8 mouse cellular contexts compared by ENCODE assay signal in genomic region chr8:9977016-9977415, GRCm38 (mm10). TPM values are rescaled to one million over a fixed set of nuclear protein-coding genes. Genes with fewer than 3 reads are reported as not detected.
DNase-seq lines count a peak whose midpoint lies in the region; ATAC-seq lines count a peak whose summit lies in the region.

No protein-coding gene starts in this region.

- peak overlapping the region; percentile 81 for H3K4me3 ChIP-seq in embryonic facial prominence, embryonic 14.5 days (ENCODE audit: low read depth, low read length)
- peak overlapping the region; percentile 91 for H3K4me3 ChIP-seq in intestine, embryonic 16.5 days (ENCODE audit: low read length)
- peak overlapping the region; percentile 92 for H3K4me3 ChIP-seq in midbrain, embryonic 10.5 days

- peak overlapping the region; percentile 83 for H3K4me2 ChIP-seq in embryonic facial prominence, embryonic 14.5 days (ENCODE audit: low read depth, low read length)
- H3K4me2 ChIP-seq in intestine, embryonic 16.5 days (ENCODE audit: low read depth, low read length), result peak overlapping the region; percentile 52

- peak overlapping the region; percentile 88 for H3K9ac ChIP-seq in embryonic facial prominence, embryonic 14.5 days (ENCODE audit: low read depth, low read length)
- H3K9ac ChIP-seq in intestine, embryonic 16.5 days (ENCODE audit: low read depth, low read length), result peak overlapping the region; percentile 93

- WGBS in embryonic facial prominence, embryonic 14.5 days, result 46% methylated on average over 15 of the region's 15 CpGs
- WGBS in intestine, embryonic 16.5 days, result 31% methylated on average over 15 of the region's 15 CpGs
- WGBS in midbrain, embryonic 10.5 days, result 44% methylated on average over 15 of the region's 15 CpGs

- no peaks in the 10 kb centered on the region for H3K9me3 ChIP-seq in embryonic facial prominence, embryonic 14.5 days (ENCODE audit: control insufficient read depth, low read length)
- H3K9me3 ChIP-seq in intestine, embryonic 16.5 days (ENCODE audit: control insufficient read depth, low read length), result no peaks in the 10 kb centered on the region
- no peaks in the 10 kb centered on the region for H3K9me3 ChIP-seq in midbrain, embryonic 10.5 days (replicated peaks)

- H3K36me3 ChIP-seq in embryonic facial prominence, embryonic 14.5 days (ENCODE audit: control insufficient read depth, insufficient read depth, low read length), result peaks cover 14% of the 10 kb centered on the region
- H3K36me3 ChIP-seq in intestine, embryonic 16.5 days (ENCODE audit: control insufficient read depth, insufficient read depth, low read length), result peaks cover 7% of the 10 kb centered on the region; the same call in 1 of the 2 replicates
- H3K36me3 ChIP-seq in midbrain, embryonic 10.5 days, result peaks cover 17% of the 10 kb centered on the region

- peaks cover 27% of the 10 kb centered on the region for H3K4me1 ChIP-seq in embryonic facial prominence, embryonic 14.5 days (ENCODE audit: control insufficient read depth, insufficient read depth, low read length)
- H3K4me1 ChIP-seq in intestine, embryonic 16.5 days (ENCODE audit: control insufficient read depth, insufficient read depth, low read length), result peaks cover 23% of the 10 kb centered on the region
- peaks cover 41% of the 10 kb centered on the region for H3K4me1 ChIP-seq in midbrain, embryonic 10.5 days

- H3K27me3 ChIP-seq in embryonic facial prominence, embryonic 14.5 days (replicated peaks; ENCODE audit: control insufficient read depth, insufficient read depth, low read length), result no peaks in the 10 kb centered on the region
- no peaks in the 10 kb centered on the region for H3K27me3 ChIP-seq in intestine, embryonic 16.5 days (replicated peaks; ENCODE audit: control insufficient read depth, insufficient read depth, low read length)
- H3K27me3 ChIP-seq in midbrain, embryonic 10.5 days (ENCODE audit: low read depth, poor library complexity, severe bottlenecking), result no peaks in the 10 kb centered on the region

- peak; percentile 32 for DNase-seq in kidney, adult 18-20 months
- DNase-seq in kidney, adult 9 months, result no peak
- peak; percentile 44 for DNase-seq in ES-CJ7 (ENCODE audit: low read depth, low spot score)
- peak; percentile 5 for DNase-seq in embryonic facial prominence, embryonic 14.5 days (ENCODE audit: low spot score)
- DNase-seq in midbrain, embryonic 10.5 days (ENCODE audit: low spot score), result peak; percentile 12
- DNase-seq in retina, embryonic 14.5 days (ENCODE audit: low spot score), result no peak

- ATAC-seq in embryonic facial prominence, embryonic 14.5 days (ENCODE audit: low read depth), result no peak
- 0 out of 2 replicates have a peak, but pooled peaks have one; percentile 5 for ATAC-seq in intestine, embryonic 16.5 days
- no peak for ATAC-seq in monocyte, adult 5-6 weeks (replicated peaks; ENCODE audit: insufficient number of reproducible peaks, low FRiP score, low TSS enrichment, poor library complexity, severe bottlenecking)

- peak overlapping the region; percentile 63 for H3K27ac ChIP-seq in embryonic facial prominence, embryonic 14.5 days (replicated peaks; ENCODE audit: low read depth, low read length)
- H3K27ac ChIP-seq in intestine, embryonic 16.5 days (ENCODE audit: low read length), result 0 out of 2 replicates have a peak overlapping the region, but pooled peaks have one; percentile 59
- peak overlapping the region; percentile 93 for H3K27ac ChIP-seq in midbrain, embryonic 10.5 days (replicated peaks)

RNA-seq across cellular contexts. Expression of gene Lig4, which starts 0.5 kb away (rescaled TPM):
- 4.6 and 5.5 TPM in 2 replicates for polyA plus RNA-seq in embryonic facial prominence, embryonic 14.5 days (2014; fragmentation: Nextera tagmentation; extraction: Ambion mirVana)
- polyA plus RNA-seq in intestine, embryonic 16.5 days (2015; fragmentation: Nextera tagmentation; extraction: Ambion mirVana), result 3.7 TPM in 2 replicates
- polyA plus RNA-seq in midbrain, embryonic 10.5 days (2016; fragmentation: Nextera tagmentation; extraction: Ambion mirVana), result 7.4 and 8.2 TPM in 2 replicates
- total RNA-seq in monocyte, adult 5-6 weeks (2017), result 0.85 to 2.3 TPM (median 1.2 TPM) in 3 replicates

RNA-seq across cellular contexts. Expression of gene Abhd13, which starts 0.5 kb away (rescaled TPM):
- polyA plus RNA-seq in embryonic facial prominence, embryonic 14.5 days (2014; fragmentation: Nextera tagmentation; extraction: Ambion mirVana), result 19.5 and 22.2 TPM in 2 replicates
- 12.8 and 14.4 TPM in 2 replicates for polyA plus RNA-seq in intestine, embryonic 16.5 days (2015; fragmentation: Nextera tagmentation; extraction: Ambion mirVana)
- 14.3 and 15.2 TPM in 2 replicates for polyA plus RNA-seq in midbrain, embryonic 10.5 days (2016; fragmentation: Nextera tagmentation; extraction: Ambion mirVana)
- total RNA-seq in monocyte, adult 5-6 weeks (2017), result 25.0 to 26.3 TPM (median 25.6 TPM) in 3 replicates

RNA-seq across cellular contexts. Expression of gene Tnfsf13b, which starts 29.3 kb away (rescaled TPM):
- polyA plus RNA-seq in embryonic facial prominence, embryonic 14.5 days (2014; fragmentation: Nextera tagmentation; extraction: Ambion mirVana), result 0.15 and 0.38 TPM in 2 replicates
- polyA plus RNA-seq in intestine, embryonic 16.5 days (2015; fragmentation: Nextera tagmentation; extraction: Ambion mirVana), result 0.44 and 0.45 TPM in 2 replicates
- 0.04 and 0.15 TPM in 2 replicates for polyA plus RNA-seq in midbrain, embryonic 10.5 days (2016; fragmentation: Nextera tagmentation; extraction: Ambion mirVana)
- total RNA-seq in monocyte, adult 5-6 weeks (2017), result 6.1 to 13.5 TPM (median 13.0 TPM) in 3 replicates

Comparison
In these comparisons a context has a peak if more than half of its experiments do, and no peak if none do; other contexts are left out.
1. DNase-seq: peak in kidney, adult 18-20 months (single experiment), ES-CJ7 (single experiment), embryonic facial prominence, embryonic 14.5 days (single experiment) and midbrain, embryonic 10.5 days (single experiment); none in kidney, adult 9 months (single experiment) and retina, embryonic 14.5 days (single experiment).
2. Peak in every context shown above with its lines, with median percentiles within 50 percentile points of each other: H3K27ac ChIP-seq and H3K4me3 ChIP-seq.